Mouse (Mus musculus) forebrain, embryonic 14.5 days (tissue): ENCODE results near the gene Ezr. TPM values are rescaled to one million over a fixed set of nuclear protein-coding genes. Genes with fewer than 3 reads are reported as not detected.
"Not testable (repeated sequence)": the region's sequence is repeated elsewhere in the genome, so short reads cannot be mapped to it uniquely, and the experiment has no call there.

Source experiments
- ATAC-seq: fragments of 200-750 bp; cut with Nextera tagmentation; 2 replicates; pipeline ENCODE4 v1.8.0; 2017; ENCODE audit warnings: mild to moderate bottlenecking, moderate library complexity
- DNase-seq: peaks from one replicate; pipeline ENCODE4 v3.0.0-alpha.2; 2015; ENCODE audit warnings: low spot score
- H3K27ac ChIP-seq: fragments of 300-500 bp; sonication (generic); 2 replicates; pipeline ENCODE4 v1.5.1; 2014; ENCODE audit warnings: low read depth, mild to moderate bottlenecking, control low read depth, low read length, moderate library complexity
- H3K27me3 ChIP-seq: fragments of 300-500 bp; sonication (generic); replicated peaks from 2 replicates; pipeline ENCODE4 v1.6.1; 2014; ENCODE audit warnings: low read length, control low read depth, mixed read lengths; ENCODE audit not compliant: control insufficient read depth, insufficient read depth
- H3K36me3 ChIP-seq: fragments of 300-500 bp; sonication (generic); 2 replicates; pipeline ENCODE4 v1.6.1; 2014; ENCODE audit warnings: low read length, control low read depth; ENCODE audit not compliant: control insufficient read depth, insufficient read depth
- H3K4me1 ChIP-seq: fragments of 300-500 bp; sonication (generic); 2 replicates; pipeline ENCODE4 v1.6.1; 2014; ENCODE audit warnings: antibody characterized with exemption, low read length, control low read depth; ENCODE audit not compliant: control insufficient read depth, insufficient read depth
- H3K4me2 ChIP-seq: fragments of 300-500 bp; sonication (generic); 2 replicates; pipeline ENCODE4 v1.6.1; 2014; ENCODE audit warnings: mild to moderate bottlenecking, control low read depth, low read length
- H3K4me3 ChIP-seq: fragments of 300-500 bp; sonication (generic); 2 replicates; pipeline ENCODE4 v1.5.1; 2014; ENCODE audit warnings: low read depth, low read length, control low read depth
- H3K9ac ChIP-seq: fragments of 300-500 bp; sonication (generic); 2 replicates; pipeline ENCODE4 v1.6.1; 2014; ENCODE audit warnings: mild to moderate bottlenecking, low read length, control low read depth, moderate library complexity
- H3K9me3 ChIP-seq: fragments of 300-500 bp; sonication (generic); replicated peaks from 2 replicates; pipeline ENCODE4 v1.6.1; 2016; ENCODE audit warnings: low read length, control low read depth, mixed read lengths; ENCODE audit not compliant: control insufficient read depth
- WGBS: fragments of 180-500 bp; shearing (Covaris S2); extraction: QIAGEN DNeasy Blood & Tissue Kit; methylation state at CpG from one replicate; pipeline ENCODE4 v1.1.7; 2014; 5-methylcytosine and 5-hydroxymethylcytosine counted together
- polyA plus RNA-seq: library from polyadenylated mRNA; unstranded; fragments of >200 nt; fragmentation: Nextera tagmentation; extraction: Ambion mirVana; gene quantifications from 2 replicates; pipeline ENCODE4 v1.2.1, GENCODE M21; 2014

Ezr gene
- polyA plus RNA-seq, 1 experiment from 2014 or later = 94.0 TPM

DNA sequence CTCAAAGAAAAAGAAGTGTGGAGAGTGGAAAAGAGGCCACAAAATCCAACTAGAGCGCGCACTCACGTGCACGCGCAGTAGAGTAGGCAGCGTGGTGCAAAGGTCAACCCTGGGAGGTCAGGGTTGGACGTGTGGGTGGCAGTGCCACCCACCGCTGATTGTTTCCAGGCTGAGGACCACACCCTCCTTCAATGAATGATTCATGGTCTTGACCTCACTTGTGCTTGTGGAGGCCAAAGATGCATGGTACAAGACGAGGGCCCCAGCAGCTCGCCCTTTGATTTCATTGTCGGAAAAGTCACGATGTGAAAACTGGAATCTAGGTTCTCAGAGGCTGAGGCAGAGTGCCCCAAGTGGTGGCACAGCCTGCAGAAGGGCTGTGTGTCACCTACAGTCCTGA lies 51.0 kb downstream of the Ezr start:
- DNase-seq (no peak), ATAC-seq (no peak)
- H3K4me1 ChIP-seq = peaks cover 9% of the 10 kb centered on the region
- no peak overlapping the region for H3K27ac ChIP-seq
- H3K4me2 ChIP-seq = no peak overlapping the region
- no peak overlapping the region for H3K4me3 ChIP-seq
- H3K27me3 ChIP-seq = no peaks in the 10 kb centered on the region
- H3K9ac ChIP-seq = no peak overlapping the region
- no peaks in the 10 kb centered on the region for H3K9me3 ChIP-seq
- WGBS = 93% methylated on average over 12 of the region's 12 CpGs
- H3K36me3 ChIP-seq = no peaks in the 10 kb centered on the region

DNA sequence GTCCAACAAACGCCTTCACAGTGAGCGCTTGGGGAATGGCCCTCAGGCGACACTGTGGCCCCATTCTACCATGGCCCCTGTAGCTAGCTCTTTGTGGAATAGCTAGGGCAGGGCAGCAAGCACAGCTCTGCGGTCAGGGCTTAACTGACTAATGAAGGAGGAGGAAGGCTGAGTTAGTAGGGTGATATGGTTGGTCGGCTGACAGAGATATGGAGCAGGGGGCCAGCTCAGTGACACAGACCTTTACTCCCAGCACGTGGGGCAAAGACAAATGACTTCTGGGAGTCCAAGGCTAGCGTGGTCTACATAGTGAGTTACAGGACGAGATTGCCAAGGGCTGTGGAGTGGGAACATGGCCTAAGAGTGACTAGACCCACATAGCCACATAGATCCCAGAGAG lies 51.5 kb downstream of the Ezr start:
- Histone ChIP-seq H3K27ac (no peak overlapping the region), H3K4me2 (no peak overlapping the region), H3K36me3 (no peaks in the 10 kb centered on the region), H3K9ac (no peak overlapping the region), H3K9me3 (no peaks in the 10 kb centered on the region), H3K27me3 (no peaks in the 10 kb centered on the region), H3K4me1 (peaks cover 7% of the 10 kb centered on the region), H3K4me3 (no peak overlapping the region)
- WGBS = 72% methylated on average over 8 of the region's 8 CpGs
- no peak for DNase-seq
- no peak for ATAC-seq

DNA sequence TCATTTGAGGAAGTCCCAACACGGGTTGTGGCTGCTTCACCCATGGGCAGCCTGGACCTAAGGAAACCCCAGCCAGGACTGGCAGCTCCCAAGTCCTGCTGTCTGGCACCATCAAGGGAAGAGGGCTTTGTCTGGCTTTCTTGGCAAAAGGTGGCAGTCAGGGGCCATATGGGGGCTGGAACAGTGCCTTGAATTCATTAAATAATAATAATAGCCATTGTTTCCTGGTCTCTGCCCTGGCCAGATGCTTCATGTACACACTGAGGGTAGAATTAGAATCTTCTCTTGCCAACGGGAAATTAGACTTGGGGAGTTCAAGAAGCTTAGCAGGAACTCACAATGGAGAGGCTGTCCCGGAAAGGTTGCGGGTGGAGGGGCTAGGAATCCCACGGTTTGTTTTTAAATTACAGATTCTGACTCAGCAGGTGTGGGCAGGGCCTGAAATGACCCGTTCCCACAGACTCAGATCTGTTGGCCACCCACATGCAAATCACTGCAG lies 53.3 kb downstream of the Ezr start:
- Histone ChIP-seq H3K4me2 (no peak overlapping the region), H3K4me1 (peaks cover 7% of the 10 kb centered on the region), H3K27ac (peak overlapping the region; percentile 35; the same call in 1 of the 2 replicates), H3K9ac (no peak overlapping the region), H3K36me3 (no peaks in the 10 kb centered on the region), H3K9me3 (no peaks in the 10 kb centered on the region), H3K4me3 (no peak overlapping the region), H3K27me3 (no peaks in the 10 kb centered on the region)
- ATAC-seq = peak; percentile 92
- WGBS = 7% methylated on average over 6 of the region's 6 CpGs
- DNase-seq = peak; percentile 85

DNA sequence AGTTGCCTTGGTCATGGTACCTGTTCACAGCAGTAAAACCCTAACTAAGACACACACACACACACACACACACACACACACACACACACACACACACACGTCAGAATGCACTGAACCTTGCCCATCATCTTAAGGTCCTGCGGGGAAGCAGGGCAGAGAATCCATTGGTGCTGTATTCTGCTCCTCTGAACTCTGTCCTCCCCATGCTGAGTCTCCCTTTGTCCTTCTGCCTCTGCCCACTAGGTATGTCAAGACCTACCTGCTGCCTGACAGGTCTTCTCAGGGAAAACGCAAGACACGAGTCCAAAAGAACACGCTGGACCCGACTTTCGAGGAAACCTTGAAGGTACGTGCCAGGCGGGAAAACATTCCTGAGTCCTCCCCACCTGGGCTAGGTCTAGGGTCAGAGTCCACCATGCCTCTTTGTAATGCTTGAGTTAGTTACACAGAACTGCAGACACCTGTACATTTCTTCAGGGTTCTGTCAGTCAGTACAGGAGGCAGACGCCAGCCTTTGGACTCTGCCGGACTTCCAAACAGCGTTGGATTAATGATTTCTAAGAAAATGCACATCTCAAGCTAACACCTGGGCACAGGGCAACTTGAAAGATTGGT lies 54.5 kb downstream of the Ezr start:
- no peaks in the 10 kb centered on the region for H3K9me3 ChIP-seq
- H3K36me3 ChIP-seq = no peaks in the 10 kb centered on the region
- H3K9ac ChIP-seq = no peak overlapping the region
- H3K4me2 ChIP-seq = no peak overlapping the region
- WGBS = 95% methylated on average over 12 of the region's 12 CpGs
- H3K4me1 ChIP-seq = peaks cover 7% of the 10 kb centered on the region
- no peak overlapping the region for H3K4me3 ChIP-seq
- no peaks in the 10 kb centered on the region for H3K27me3 ChIP-seq
- no peak overlapping the region for H3K27ac ChIP-seq
- ATAC-seq (no peak), DNase-seq (no peak)

DNA sequence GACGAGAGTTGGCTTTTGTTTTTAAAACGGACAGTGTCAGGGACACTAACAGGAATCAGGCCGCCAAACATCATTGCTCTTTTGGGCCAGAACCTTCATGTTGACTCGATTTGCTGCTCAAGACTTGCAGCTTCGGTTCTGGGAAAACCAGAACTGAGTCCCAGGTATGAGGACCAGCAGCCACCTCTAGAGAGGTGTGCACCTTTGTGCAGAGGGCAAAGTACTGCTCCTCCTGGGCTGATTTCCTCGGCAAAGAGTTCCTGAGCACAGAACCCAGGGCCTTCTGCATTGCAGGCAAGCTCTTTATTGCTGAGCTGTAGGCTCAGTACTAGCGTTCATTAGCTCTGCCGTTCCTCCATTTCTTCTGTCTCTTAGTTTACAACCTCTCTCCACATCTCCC lies 68.6 kb downstream of the Ezr start:
- H3K4me2 ChIP-seq, DNase-seq, H3K36me3 ChIP-seq, H3K9me3 ChIP-seq, H3K9ac ChIP-seq, H3K4me3 ChIP-seq, H3K27ac ChIP-seq, H3K27me3 ChIP-seq, H3K4me1 ChIP-seq, ATAC-seq: not testable (repeated sequence)
- WGBS = 86% methylated on average over 7 of the region's 8 CpGs

DNA sequence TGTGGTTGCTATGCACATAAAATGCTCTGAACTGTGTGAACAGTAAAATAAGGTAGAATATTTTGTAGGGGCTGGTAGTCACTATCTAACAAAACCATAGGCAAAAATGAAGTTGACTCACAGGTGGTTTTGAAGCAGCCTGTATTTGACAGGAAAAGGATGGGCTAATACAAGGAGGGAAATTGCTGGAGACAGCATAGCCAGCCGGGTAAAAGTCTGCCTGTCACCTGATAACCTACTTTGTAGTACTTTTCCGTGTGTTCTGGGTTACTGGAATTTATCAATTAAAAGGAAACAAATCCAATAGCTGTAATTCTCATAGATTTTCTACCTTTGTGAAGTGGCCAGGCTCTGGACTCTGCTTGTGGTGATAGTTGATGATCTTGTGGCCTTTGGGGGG lies 69.1 kb downstream of the Ezr start:
- WGBS = 80% methylated on average over 2 of the region's 2 CpGs
- not testable (repeated sequence) for H3K4me3 ChIP-seq, H3K27ac ChIP-seq, H3K4me2 ChIP-seq, H3K27me3 ChIP-seq, H3K36me3 ChIP-seq, H3K4me1 ChIP-seq, H3K9ac ChIP-seq, ATAC-seq, H3K9me3 ChIP-seq, DNase-seq

DNA sequence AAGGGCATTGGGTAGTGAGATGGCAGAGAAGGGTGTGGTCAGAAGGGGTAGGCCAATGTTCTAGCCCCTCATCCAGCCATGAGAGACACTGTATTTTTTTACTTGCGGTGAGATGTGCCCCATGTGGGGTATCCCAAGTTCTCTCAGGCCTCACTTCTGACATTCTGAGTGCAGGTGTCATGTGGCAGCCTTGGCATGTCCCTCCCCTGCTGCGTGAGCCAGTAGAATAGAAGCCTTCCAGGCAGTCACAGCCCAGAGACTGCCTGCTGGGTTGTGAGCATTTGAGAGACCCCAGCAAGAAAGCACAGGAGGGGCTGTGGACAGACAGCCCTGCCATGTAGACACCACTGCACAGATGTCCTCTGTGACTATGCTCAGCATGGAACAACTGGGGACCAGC lies 74.4 kb downstream of the Ezr start:
- not testable (repeated sequence) for H3K27me3 ChIP-seq

DNA sequence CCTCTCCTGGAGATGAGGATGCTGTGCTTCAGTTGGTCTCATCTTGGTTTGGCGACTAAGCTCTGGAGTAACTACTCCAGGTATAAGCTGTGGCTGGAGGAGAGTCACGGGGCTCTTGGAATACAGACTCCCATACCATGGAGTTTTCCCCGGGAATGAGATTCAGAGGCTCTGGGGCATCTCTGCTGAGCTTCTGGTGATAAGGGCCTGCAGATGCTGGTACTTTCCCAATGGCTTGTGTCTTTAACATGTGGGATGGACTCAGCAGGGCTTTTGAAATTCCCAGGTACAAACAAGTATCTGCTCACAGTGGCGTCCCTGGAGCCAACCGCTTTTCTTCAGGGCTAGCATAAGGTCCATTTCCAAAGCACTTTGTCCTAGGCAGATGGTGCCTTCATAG lies 75.2 kb downstream of the Ezr start:
- H3K4me2 ChIP-seq, H3K4me1 ChIP-seq, ATAC-seq, H3K9ac ChIP-seq, H3K36me3 ChIP-seq, H3K27ac ChIP-seq, DNase-seq, H3K4me3 ChIP-seq, H3K9me3 ChIP-seq, H3K27me3 ChIP-seq: not testable (repeated sequence)
- WGBS = 92% methylated on average over 5 of the region's 5 CpGs

More for the DNA sequence above, 74.4 kb downstream of the Ezr start:
- not testable (repeated sequence) for H3K36me3 ChIP-seq, DNase-seq, H3K27ac ChIP-seq, H3K9me3 ChIP-seq, H3K4me1 ChIP-seq, H3K4me3 ChIP-seq, H3K4me2 ChIP-seq, ATAC-seq, H3K9ac ChIP-seq
- WGBS = 82% methylated on average over 2 of the region's 2 CpGs

DNA sequence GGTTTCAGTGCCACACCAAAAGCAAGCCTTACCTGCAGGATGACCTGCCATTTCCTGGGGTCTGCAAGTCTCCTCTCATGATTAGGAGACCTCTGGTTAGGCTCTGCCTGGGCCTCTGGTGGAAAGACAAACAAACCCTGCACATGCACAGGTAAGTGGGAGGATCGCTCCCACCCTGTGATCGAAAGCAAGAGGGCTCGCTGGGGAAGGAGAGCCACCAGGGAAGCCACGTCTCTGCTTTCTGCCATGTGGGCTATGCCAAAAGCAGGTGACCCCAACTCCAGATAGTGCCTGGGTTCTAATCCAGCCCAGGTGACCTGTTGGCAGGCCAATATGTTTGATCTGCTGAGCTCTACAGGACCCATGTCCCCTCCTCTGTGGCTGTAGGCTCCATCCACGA lies 76.1 kb downstream of the Ezr start:
- not testable (repeated sequence) for H3K9me3 ChIP-seq, H3K27me3 ChIP-seq, ATAC-seq, H3K4me1 ChIP-seq, H3K9ac ChIP-seq, H3K36me3 ChIP-seq, H3K4me3 ChIP-seq, H3K4me2 ChIP-seq, DNase-seq, H3K27ac ChIP-seq
- 91% methylated on average over 5 of the region's 5 CpGs for WGBS
